Mouse (Mus musculus) megakaryocyte, adult 5-6 weeks (primary cell): ENCODE measurements at regions not wholly inside any gene's neighbourhood (a gene's known extent, or its start where the extent isn't known, plus 50 kb on each side); places are given as distances from the start of the nearest gene placed in this dataset.

Source experiments
- ATAC-seq: 2 replicates; pipeline ENCODE4 v1.8.0; 2016; ENCODE audit warnings: mild to moderate bottlenecking, inconsistent platforms; ENCODE audit not compliant: poor library complexity, severe bottlenecking

DNA sequence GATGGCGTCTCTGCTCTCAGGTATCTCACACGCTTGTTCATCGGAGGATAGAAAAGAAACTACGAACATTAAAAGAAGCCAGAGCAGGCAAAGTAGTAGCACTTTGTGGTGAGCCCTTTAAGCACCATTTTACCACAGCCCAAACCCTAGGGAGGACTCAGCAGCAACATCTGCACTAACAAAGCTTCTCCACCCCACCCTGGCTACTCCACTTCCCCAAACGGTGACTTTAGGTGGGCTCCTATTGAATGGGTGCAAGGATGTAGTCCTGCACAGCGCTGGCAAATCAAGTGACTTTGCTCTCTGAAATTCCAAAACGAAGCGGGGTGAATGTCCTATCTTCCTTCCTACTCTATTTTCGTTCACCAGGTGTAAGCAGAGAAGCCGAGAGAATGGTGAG lies 337.9 kb upstream of the Noct start:
- ATAC-seq, result no peak

- ATAC-seq, result peak; percentile 40; the same call in 1 of the 2 replicates
Measured at GRCm38 (mm10) chr3:50887002-50887401, 337.2 kb upstream of the Noct start.

DNA sequence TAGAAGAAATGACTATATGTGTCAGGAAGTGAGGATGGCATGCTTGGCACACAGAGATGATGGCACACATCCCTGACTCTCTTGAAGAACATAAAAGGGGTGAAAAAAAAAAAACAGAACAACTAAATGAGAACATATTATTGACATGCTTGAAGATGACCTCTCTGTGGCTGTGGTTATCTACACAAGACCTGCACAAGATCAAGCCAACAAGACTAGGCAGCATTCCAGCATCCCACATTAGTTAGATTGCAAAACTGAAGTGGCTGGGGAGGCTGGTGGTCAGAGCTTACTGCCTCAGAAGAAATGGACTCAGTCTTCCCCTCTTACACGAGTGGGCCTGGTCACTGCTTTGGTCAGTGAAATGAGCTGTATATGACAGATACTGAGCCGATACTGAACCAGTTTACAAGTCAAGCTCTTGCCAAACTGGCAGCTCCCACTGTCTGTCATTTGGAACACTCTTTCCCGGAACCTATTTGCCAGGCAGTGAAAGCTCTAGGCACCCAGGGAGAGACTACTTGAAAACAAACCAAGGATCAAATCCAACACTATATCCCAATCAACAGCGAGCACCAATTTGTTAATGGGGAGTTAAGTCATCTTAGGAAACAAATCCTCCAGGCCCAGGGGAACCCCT lies 335.6 kb upstream of the Noct start:
- ATAC-seq, result no peak

DNA sequence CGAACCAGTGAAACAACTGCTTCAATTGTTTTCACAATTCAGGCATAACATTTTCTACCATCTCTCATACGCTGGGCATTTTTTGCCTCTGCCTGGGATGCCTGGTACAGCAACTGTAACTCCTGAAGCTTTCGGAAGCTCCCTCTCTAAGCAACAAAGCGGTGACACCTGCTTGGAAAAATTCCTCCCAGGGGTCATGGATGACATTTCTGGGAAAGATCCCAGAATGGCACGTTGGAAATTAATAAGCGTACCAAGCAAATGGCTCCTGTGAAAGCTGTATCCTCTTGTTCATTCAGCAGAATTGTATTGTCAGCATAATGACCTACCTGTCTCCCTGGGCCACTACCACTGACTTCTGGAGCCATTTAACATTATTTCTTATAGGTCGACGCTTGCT lies 333.7 kb upstream of the Noct start:
- no peak for ATAC-seq

- no peak for ATAC-seq
Measured at GRCm38 (mm10) chr3:50898179-50898578, 326.1 kb upstream of the Noct start.

- no peak for ATAC-seq
Measured at GRCm38 (mm10) chr3:50899830-50900350, 324.4 kb upstream of the Noct start.

DNA sequence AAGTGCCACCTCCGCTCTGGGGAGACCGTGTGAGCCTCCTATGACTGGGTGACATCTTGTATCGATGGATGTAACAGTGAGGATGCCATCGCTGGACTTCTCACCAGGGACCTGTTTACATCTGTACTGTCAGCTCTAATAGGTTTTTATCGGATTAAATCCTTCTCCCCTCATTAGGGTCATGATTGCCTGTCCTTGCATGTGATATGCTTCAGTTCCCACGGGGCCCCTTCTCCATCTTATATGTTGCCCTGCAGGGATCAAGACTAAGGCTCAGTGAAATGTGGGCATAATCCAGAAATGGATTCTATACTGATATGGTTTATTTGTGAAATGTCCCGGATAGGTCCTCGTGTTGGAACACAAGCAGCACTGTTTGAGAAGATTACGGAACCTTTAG lies 323.7 kb upstream of the Noct start:
- ATAC-seq, result no peak

GRCm38 (mm10) chr3:50901321-50901720 lies 322.9 kb upstream of the Noct start:
- no peak for ATAC-seq

- ATAC-seq, result no peak
Measured at GRCm38 (mm10) chr3:50902933-50903332, 321.3 kb upstream of the Noct start.

DNA sequence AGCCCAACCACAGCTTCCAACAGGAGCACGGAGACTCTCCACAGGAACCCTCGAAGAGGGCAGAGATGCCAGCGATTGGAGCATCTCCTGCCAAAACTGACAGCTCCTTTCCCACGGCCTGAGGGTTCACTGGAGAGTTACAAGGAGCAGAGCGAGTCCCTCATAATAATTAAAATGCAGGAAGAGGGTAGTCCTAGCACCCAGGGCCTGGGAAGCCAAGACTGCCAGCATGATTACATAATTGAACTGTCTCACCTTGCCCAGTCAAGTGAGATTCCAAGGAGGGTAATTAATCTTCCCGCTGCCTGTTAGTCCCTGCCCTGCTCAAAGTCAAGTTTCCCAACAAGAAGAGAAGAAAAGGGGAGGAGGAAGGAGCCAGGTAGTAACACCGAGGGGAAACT lies 319.5 kb upstream of the Noct start:
- ATAC-seq, result no peak

DNA sequence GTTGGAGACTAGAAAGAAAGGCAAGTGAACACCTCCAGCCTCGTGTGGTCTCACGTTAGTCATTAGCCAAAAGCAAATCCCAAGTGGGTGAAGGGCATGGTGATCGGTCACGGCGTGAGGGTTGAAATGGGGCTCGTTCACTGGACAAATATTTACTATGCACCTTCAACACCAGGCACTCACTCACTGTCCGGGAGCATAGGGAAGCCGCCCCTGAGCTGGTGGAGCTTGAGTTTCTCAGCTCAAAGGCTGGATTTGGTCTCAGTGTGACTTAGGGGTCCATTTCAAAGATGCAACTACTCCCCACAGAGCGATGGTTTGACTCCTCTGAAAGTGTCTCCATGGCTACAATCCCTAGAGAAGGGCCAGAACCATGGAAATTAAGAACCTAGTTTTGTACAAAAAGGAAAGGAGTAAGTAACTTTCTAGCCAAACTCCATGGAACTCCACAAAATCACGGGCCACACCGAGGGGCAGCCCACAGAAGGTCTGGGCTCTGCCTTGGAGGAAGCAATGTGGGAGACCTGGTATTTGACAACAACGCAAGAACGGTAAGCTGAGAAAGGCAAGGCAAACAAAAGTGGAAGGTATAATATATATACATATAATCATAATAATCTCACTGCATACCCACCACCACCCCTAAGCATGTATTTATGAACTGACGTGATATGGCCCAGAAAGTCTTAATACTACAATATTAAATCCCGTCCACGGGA lies 318.8 kb upstream of the Noct start:
- 0 out of 2 replicates have a peak, but pooled peaks have one; percentile 14 for ATAC-seq

DNA sequence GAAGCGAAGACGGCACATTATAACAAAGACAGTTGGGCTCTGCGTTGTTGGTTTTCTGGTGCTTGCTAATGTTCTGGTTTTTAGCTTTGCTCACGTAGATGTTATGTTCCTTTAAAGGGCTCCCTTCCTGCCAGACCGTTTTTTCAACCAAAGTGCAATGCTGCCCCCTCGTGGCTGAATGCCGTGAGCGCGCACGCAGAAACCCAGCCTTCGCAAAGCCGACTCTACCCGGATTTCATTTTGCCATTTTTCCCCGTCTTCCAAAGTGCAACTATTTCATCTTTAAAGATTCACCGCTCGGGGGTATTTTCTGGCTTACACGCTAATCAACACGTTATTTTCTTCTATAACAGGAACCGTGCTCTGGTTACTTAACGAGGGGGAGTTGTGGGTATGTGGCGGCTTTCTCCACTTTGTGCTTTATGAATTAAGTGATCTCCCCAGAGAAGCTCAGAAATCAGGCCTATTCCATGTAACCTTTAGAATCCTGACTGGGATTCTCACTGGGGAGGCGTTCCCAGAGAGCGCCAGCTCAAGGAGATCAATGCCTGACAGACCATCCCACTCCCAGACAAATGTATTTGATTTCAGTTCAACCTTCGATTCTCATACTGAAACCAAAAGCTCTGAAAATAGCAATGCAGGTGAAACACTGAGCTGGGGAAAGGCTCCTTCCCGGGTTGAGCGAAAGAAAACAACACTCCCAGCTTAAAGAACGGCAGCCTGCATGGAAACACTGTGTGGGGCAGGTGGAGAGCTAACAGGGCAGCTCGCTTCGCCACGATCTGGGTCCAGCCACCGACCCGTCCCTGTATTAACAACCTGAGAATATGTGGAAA lies 318.0 kb upstream of the Noct start:
- ATAC-seq, result peak; percentile 96

DNA sequence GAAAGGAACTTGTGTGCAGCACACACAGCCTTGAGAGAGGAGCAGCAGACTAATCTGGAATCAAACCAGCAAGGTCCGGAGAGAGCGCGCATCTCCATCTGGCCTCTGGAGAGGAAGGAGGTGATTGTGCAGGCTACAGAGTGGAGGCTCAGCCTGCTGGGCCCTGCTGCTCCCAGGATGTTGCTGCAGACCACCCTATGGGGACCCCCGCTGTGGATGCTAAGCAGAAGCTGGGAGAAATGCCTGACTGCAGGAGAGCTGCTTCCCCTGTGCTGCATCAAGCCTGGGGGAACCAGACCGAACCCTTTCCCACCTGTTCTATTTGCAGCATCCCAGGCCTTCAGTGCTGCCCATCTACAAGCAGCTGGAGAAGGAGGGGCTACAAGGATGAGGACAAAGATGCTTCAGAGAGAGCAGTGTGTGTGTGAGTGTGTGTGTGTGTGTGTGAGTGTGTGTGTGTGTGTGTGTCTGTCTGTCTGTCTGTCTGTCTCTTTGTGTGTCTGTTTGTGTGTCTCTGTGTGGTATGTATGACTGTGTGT lies 311.2 kb upstream of the Noct start:
- no peak for ATAC-seq

GRCm38 (mm10) chr3:50914866-50915365 lies 309.3 kb upstream of the Noct start:
- ATAC-seq, result no peak

GRCm38 (mm10) chr3:50916305-50916854 lies 307.9 kb upstream of the Noct start:
- ATAC-seq, result no peak

GRCm38 (mm10) chr3:50922347-50922746 lies 301.9 kb upstream of the Noct start:
- no peak for ATAC-seq

- ATAC-seq, result no peak
Measured at GRCm38 (mm10) chr3:50922832-50923231, 301.4 kb upstream of the Noct start.

DNA sequence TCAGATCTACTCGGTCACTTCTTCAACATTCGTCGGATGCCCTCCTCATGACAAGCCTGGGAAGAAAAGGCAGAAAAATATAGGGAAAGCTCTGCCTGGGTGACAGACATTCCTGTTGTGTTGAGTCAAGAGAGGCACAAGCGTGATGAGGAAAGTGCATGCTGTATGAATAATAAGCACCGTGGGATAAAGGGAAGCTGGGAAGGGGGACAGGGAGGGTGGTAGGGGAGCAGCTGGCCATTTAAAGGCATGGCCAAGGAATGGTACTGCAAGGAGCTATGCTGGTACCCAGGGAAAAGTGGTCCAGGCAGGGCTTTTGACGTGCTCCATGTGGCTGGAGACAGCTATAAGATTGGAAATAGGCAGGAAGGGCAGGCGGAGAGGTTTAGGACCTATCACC lies 300.9 kb upstream of the Noct start:
- ATAC-seq, result no peak

DNA sequence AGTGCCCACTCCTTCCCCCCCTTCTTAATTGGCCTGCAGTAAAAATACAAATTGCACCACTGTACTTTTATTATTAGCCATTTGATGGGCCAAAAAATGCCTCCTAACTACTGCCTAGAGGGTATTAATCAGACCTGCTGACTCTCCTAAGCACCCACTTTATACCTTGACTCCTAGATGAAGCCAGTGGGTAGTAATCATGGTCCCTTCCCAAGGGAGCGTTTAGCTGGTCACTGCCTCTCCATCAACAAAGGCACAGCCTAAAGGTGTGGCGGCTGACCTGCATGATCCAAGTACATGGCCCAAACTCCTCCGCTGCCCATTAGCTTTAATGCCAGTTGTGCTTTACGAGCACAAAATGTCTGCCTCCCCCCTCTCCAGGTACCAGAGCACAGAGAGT lies 296.9 kb upstream of the Noct start:
- ATAC-seq, result no peak

DNA sequence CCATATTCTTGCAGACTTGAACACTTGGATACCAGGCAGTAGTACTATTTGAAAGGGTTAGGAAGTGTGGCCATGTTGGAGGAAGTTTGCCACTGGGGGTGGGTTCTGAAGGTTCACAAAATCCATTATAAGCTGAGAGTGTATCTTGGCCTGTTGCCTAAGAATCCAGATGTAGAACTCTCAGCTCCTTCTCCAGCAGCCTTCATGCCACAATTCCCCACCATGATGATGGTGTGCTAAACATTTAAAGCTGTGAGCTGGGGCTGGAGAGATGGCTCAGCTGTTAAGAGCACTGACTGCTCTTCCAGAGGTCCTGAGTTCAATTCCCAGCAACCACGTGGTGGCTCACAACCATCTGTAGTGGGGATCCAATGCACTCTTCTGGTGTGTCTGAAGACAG lies 295.2 kb upstream of the Noct start:
- ATAC-seq, result no peak
